Mouse (Mus musculus) heart, embryonic 11.5 days (tissue): ENCODE measurements around the gene Tmem160. TPM values are rescaled to one million over a fixed set of nuclear protein-coding genes. Genes with fewer than 3 reads are reported as not detected.

Experiments
- ATAC-seq: fragments of 200-750 bp; cut with Nextera tagmentation; replicated peaks from 2 replicates; pipeline ENCODE4 v1.8.0; 2017; ENCODE audit warnings: moderate library complexity; ENCODE audit not compliant: insufficient number of reproducible peaks, low FRiP score, low TSS enrichment
- H3K27ac ChIP-seq: fragments of 300-500 bp; sonication (generic); 2 replicates; pipeline ENCODE4 v1.5.1; 2014; ENCODE audit warnings: mild to moderate bottlenecking, low read depth, low read length
- H3K27me3 ChIP-seq: fragments of 300-500 bp; sonication (generic); 2 replicates; pipeline ENCODE4 v1.6.1; 2014; ENCODE audit warnings: mild to moderate bottlenecking, low read length, mixed read lengths; ENCODE audit not compliant: control insufficient read depth, insufficient read depth
- H3K36me3 ChIP-seq: fragments of 300-500 bp; sonication (generic); 2 replicates; pipeline ENCODE4 v1.6.1; 2014; ENCODE audit warnings: mild to moderate bottlenecking, low read length, moderate library complexity, mixed read lengths; ENCODE audit not compliant: control insufficient read depth, insufficient read depth
- H3K4me1 ChIP-seq: fragments of 300-500 bp; sonication (generic); 2 replicates; pipeline ENCODE4 v1.6.1; 2014; ENCODE audit warnings: low read length; ENCODE audit not compliant: control insufficient read depth, insufficient read depth
- H3K4me2 ChIP-seq: fragments of 300-500 bp; sonication (generic); 2 replicates; pipeline ENCODE4 v1.6.1; 2014; ENCODE audit warnings: mild to moderate bottlenecking, moderate library complexity
- H3K4me3 ChIP-seq: fragments of 300-500 bp; sonication (generic); 2 replicates; pipeline ENCODE4 v1.5.1; 2014; ENCODE audit warnings: low read depth, low read length
- H3K9ac ChIP-seq: fragments of 300-500 bp; sonication (generic); 2 replicates; pipeline ENCODE4 v1.6.1; 2014; ENCODE audit warnings: mild to moderate bottlenecking, low read depth, low read length, moderate library complexity
- H3K9me3 ChIP-seq: fragments of 300-500 bp; sonication (generic); replicated peaks from 2 replicates; pipeline ENCODE4 v1.6.1; 2016; ENCODE audit warnings: low read length; ENCODE audit not compliant: control insufficient read depth
- WGBS: fragments of 180-500 bp; shearing (Covaris S2); extraction: QIAGEN DNeasy Blood & Tissue Kit; methylation state at CpG from one replicate; pipeline ENCODE4 v1.1.7; 2014; ENCODE audit not compliant: insufficient replicate concordance; 5-methylcytosine and 5-hydroxymethylcytosine counted together
- polyA plus RNA-seq: library from polyadenylated mRNA; unstranded; fragments of >200 nt; fragmentation: Nextera tagmentation; extraction: Ambion mirVana; gene quantifications from 2 replicates; pipeline ENCODE4 v1.2.1, GENCODE M21; 2014

Gene Tmem160
- polyA plus RNA-seq, 1 experiment from 2014 or later: 69.4 TPM

- H3K4me2 ChIP-seq: no peak overlapping the region
- peaks cover 10% of the 10 kb centered on the region; the same call in 1 of the 2 replicates for H3K27me3 ChIP-seq
- H3K36me3 ChIP-seq: no peaks in the 10 kb centered on the region
- WGBS: 74% methylated on average over 5 of the region's 5 CpGs
- no peak overlapping the region for H3K9ac ChIP-seq
- H3K9me3 ChIP-seq: no peaks in the 10 kb centered on the region
- no peak overlapping the region for H3K27ac ChIP-seq
- no peak overlapping the region for H3K4me3 ChIP-seq
- ATAC-seq: no peak
- H3K4me1 ChIP-seq: peaks cover 3% of the 10 kb centered on the region
These were observed 3.7 kb downstream of the Tmem160 start for GRCm38 (mm10) chr7:16456289-16456688.

GRCm38 (mm10) chr7:16460566-16460965, 8.0 kb downstream of the Tmem160 start:
- Histone ChIP-seq H3K36me3 (no peaks in the 10 kb centered on the region), H3K4me3 (no peak overlapping the region), H3K9me3 (no peaks in the 10 kb centered on the region), H3K27me3 (peaks cover 19% of the 10 kb centered on the region), H3K9ac (no peak overlapping the region), H3K4me1 (no peaks in the 10 kb centered on the region), H3K27ac (no peak overlapping the region), H3K4me2 (no peak overlapping the region)
- no peak for ATAC-seq
- WGBS: 59% methylated on average over 13 of the region's 13 CpGs

- ATAC-seq: no peak
- WGBS: 60% methylated on average over 6 of the region's 6 CpGs
- no peaks in the 10 kb centered on the region for H3K4me1 ChIP-seq
These were observed 8.6 kb downstream of the Tmem160 start for GRCm38 (mm10) chr7:16461151-16461550.

GRCm38 (mm10) chr7:16461705-16462104, 9.1 kb downstream of the Tmem160 start:
- Histone ChIP-seq H3K27me3 (peaks cover 19% of the 10 kb centered on the region), H3K27ac (no peak overlapping the region), H3K36me3 (no peaks in the 10 kb centered on the region), H3K4me1 (no peaks in the 10 kb centered on the region), H3K9me3 (no peaks in the 10 kb centered on the region), H3K9ac (no peak overlapping the region), H3K4me2 (no peak overlapping the region), H3K4me3 (no peak overlapping the region)
- 80% methylated on average over 6 of the region's 6 CpGs for WGBS
- no peak for ATAC-seq

More at GRCm38 (mm10) chr7:16461151-16461550, 8.6 kb downstream of the Tmem160 start:
- H3K9ac ChIP-seq: no peak overlapping the region
- H3K36me3 ChIP-seq: no peaks in the 10 kb centered on the region
- no peak overlapping the region for H3K4me3 ChIP-seq
- H3K27me3 ChIP-seq: peaks cover 19% of the 10 kb centered on the region
- H3K9me3 ChIP-seq: no peaks in the 10 kb centered on the region
- no peak overlapping the region for H3K4me2 ChIP-seq
- H3K27ac ChIP-seq: no peak overlapping the region

GRCm38 (mm10) chr7:16463214-16463613, 10.6 kb downstream of the Tmem160 start:
- 3% methylated on average over 14 of the region's 14 CpGs for WGBS
- H3K4me3 ChIP-seq: no peak overlapping the region
- ATAC-seq: no peak

GRCm38 (mm10) chr7:16465160-16465559, 12.6 kb downstream of the Tmem160 start:
- H3K4me1 ChIP-seq: no peaks in the 10 kb centered on the region
- no peaks in the 10 kb centered on the region for H3K36me3 ChIP-seq
- no peak for ATAC-seq
- H3K27me3 ChIP-seq: peaks cover 27% of the 10 kb centered on the region
- WGBS: 8% methylated on average over 8 of the region's 8 CpGs
- H3K4me3 ChIP-seq: no peak overlapping the region
- H3K27ac ChIP-seq: no peak overlapping the region
- no peak overlapping the region for H3K9ac ChIP-seq
- no peak overlapping the region for H3K4me2 ChIP-seq
- H3K9me3 ChIP-seq: no peaks in the 10 kb centered on the region

More at GRCm38 (mm10) chr7:16463214-16463613, 10.6 kb downstream of the Tmem160 start:
- H3K4me1 ChIP-seq: no peaks in the 10 kb centered on the region
- H3K36me3 ChIP-seq: no peaks in the 10 kb centered on the region
- H3K9ac ChIP-seq: no peak overlapping the region
- H3K4me2 ChIP-seq: no peak overlapping the region
- peaks cover 23% of the 10 kb centered on the region for H3K27me3 ChIP-seq
- H3K27ac ChIP-seq: no peak overlapping the region
- H3K9me3 ChIP-seq: no peaks in the 10 kb centered on the region

- Histone ChIP-seq H3K36me3 (no peaks in the 10 kb centered on the region), H3K9me3 (no peaks in the 10 kb centered on the region), H3K27me3 (peaks cover 24% of the 10 kb centered on the region), H3K4me1 (no peaks in the 10 kb centered on the region), H3K4me3 (no peak overlapping the region), H3K9ac (no peak overlapping the region), H3K4me2 (no peak overlapping the region), H3K27ac (no peak overlapping the region)
- WGBS: 86% methylated on average over 5 of the region's 5 CpGs
- no peak for ATAC-seq
These were observed 13.0 kb downstream of the Tmem160 start for GRCm38 (mm10) chr7:16465568-16465967.

- Histone ChIP-seq H3K36me3 (no peaks in the 10 kb centered on the region), H3K4me1 (no peaks in the 10 kb centered on the region), H3K4me3 (no peak overlapping the region), H3K9me3 (no peaks in the 10 kb centered on the region), H3K27ac (no peak overlapping the region), H3K27me3 (peaks cover 23% of the 10 kb centered on the region), H3K9ac (no peak overlapping the region), H3K4me2 (no peak overlapping the region)
- ATAC-seq: no peak
- 67% methylated on average over 4 of the region's 4 CpGs for WGBS
These were observed 14.0 kb downstream of the Tmem160 start for GRCm38 (mm10) chr7:16466565-16466964.

- H3K27me3 ChIP-seq: peaks cover 28% of the 10 kb centered on the region
- no peak overlapping the region for H3K4me3 ChIP-seq
- ATAC-seq: no peak
- H3K36me3 ChIP-seq: no peaks in the 10 kb centered on the region
- no peaks in the 10 kb centered on the region for H3K4me1 ChIP-seq
- 23% methylated on average over 5 of the region's 5 CpGs for WGBS
- H3K9ac ChIP-seq: no peak overlapping the region
- no peaks in the 10 kb centered on the region for H3K9me3 ChIP-seq
- H3K4me2 ChIP-seq: no peak overlapping the region
- H3K27ac ChIP-seq: no peak overlapping the region
These were observed 15.5 kb downstream of the Tmem160 start for GRCm38 (mm10) chr7:16468115-16468514.
